Mouse (Mus musculus) heart, adult 2 months (tissue): ENCODE data around the gene Gm5788.

ENCODE experiments used
- CTCF ChIP-seq: fragments of 200-600 bp; IDR thresholded peaks from 2 replicates; pipeline ENCODE4 v1.8.1; 2022; ENCODE audit warnings: antibody characterized with exemption, mild to moderate bottlenecking, moderate library complexity
- POLR2A ChIP-seq: fragments of 200-500 bp; IDR thresholded peaks from 2 replicates; pipeline ENCODE4 v1.6.1; 2011; ENCODE audit warnings: mild to moderate bottlenecking, low read depth, low read length, control low read depth; ENCODE audit not compliant: insufficient read depth

GRCm38 (mm10) chr12:87471421-87471963 is 23.0 kb upstream of the Gm5788 start:
- no peak for TF ChIP-seq CTCF
- no peak for TF ChIP-seq POLR2A
